Mouse (Mus musculus) bone marrow, adult 2 months (tissue): ENCODE data around the gene Lrguk.

Experiments
- CTCF ChIP-seq: fragments of 200-500 bp; IDR thresholded peaks from 2 replicates; pipeline ENCODE4 v1.5.1; 2011; ENCODE audit warnings: low read length, control low read depth; ENCODE audit not compliant: control insufficient read depth, insufficient read depth
- POLR2A ChIP-seq: fragments of 200-500 bp; IDR thresholded peaks from 2 replicates; pipeline ENCODE4 v1.6.1; 2011; ENCODE audit warnings: low read depth, mild to moderate bottlenecking, control low read depth, low read length, borderline replicate concordance; ENCODE audit not compliant: control insufficient read depth

GRCm38 (mm10) chr6:34155137-34155804 lies 126.0 kb downstream of the Lrguk start:
- no peak for TF ChIP-seq POLR2A
- TF ChIP-seq CTCF: no peak
